Mouse (Mus musculus): Measurements from ENCODE around the gene Fgf8.

Gene Fgf8

GRCm38 (mm10) chr19:45748206-45748605, 5.5 kb upstream of the Fgf8 start:
- no peak for DNase-seq

- peak; percentile 82 to 86 for DNase-seq
These were observed 4.5 kb upstream of the Fgf8 start for GRCm38 (mm10) chr19:45747028-45747867.

- peak; percentile 75 to 79 for DNase-seq
These were observed 3.7 kb upstream of the Fgf8 start for GRCm38 (mm10) chr19:45746153-45747020.

GRCm38 (mm10) chr19:45745344-45746152, 2.8 kb upstream of the Fgf8 start:
- DNase-seq = no peak

GRCm38 (mm10) chr19:45743619-45744018, 904 bp upstream of the Fgf8 start:
- DNase-seq = no peak

GRCm38 (mm10) chr19:45742984-45743575, 365 bp upstream of the Fgf8 start:
- DNase-seq = no peak

- DNase-seq = no peak
These were observed 1.1 kb downstream of the Fgf8 start for GRCm38 (mm10) chr19:45741431-45742217.

GRCm38 (mm10) chr19:45740817-45741216, 1.9 kb downstream of the Fgf8 start:
- no peak for DNase-seq

GRCm38 (mm10) chr19:45740233-45740632, 2.5 kb downstream of the Fgf8 start:
- DNase-seq = no peak

GRCm38 (mm10) chr19:45738521-45738920, 4.2 kb downstream of the Fgf8 start:
- no peak for DNase-seq

- DNase-seq = no peak
These were observed 4.8 kb downstream of the Fgf8 start for GRCm38 (mm10) chr19:45737846-45738484.

GRCm38 (mm10) chr19:45737208-45737845, 5.4 kb downstream of the Fgf8 start:
- no peak for DNase-seq

GRCm38 (mm10) chr19:45736855-45737207, 5.9 kb downstream of the Fgf8 start:
- DNase-seq = peak; percentile 36 to 48

- no peak for DNase-seq
These were observed 6.5 kb downstream of the Fgf8 start for GRCm38 (mm10) chr19:45736241-45736640.

- DNase-seq = no peak
These were observed 8.0 kb downstream of the Fgf8 start for GRCm38 (mm10) chr19:45734762-45735161.

- DNase-seq = no peak
These were observed 8.5 kb downstream of the Fgf8 start for GRCm38 (mm10) chr19:45734191-45734590.

GRCm38 (mm10) chr19:45733564-45733963, 9.2 kb downstream of the Fgf8 start:
- no peak for DNase-seq

GRCm38 (mm10) chr19:45731658-45732057, 11.1 kb downstream of the Fgf8 start:
- no peak for DNase-seq

GRCm38 (mm10) chr19:45730042-45730441, 12.7 kb downstream of the Fgf8 start:
- DNase-seq = no peak

- no peak for DNase-seq
These were observed 15.5 kb downstream of the Fgf8 start for GRCm38 (mm10) chr19:45727231-45727630.
